7 mouse cellular contexts compared by ENCODE assay signal in genomic region chr2:18997387-18997971, GRCm38 (mm10). TPM values are rescaled to one million over a fixed set of nuclear protein-coding genes. Genes with fewer than 3 reads are reported as not detected.
DNase-seq lines count a peak whose midpoint lies in the region; ATAC-seq and TF ChIP-seq lines count a peak whose summit lies in the region.

No protein-coding gene starts in this region.

- H3K27me3 ChIP-seq in forebrain, embryonic 11.5 days (ENCODE audit: control insufficient read depth, insufficient read depth, low read length): 0 out of 2 replicates have a peak, but pooled peaks cover 2% of the 10 kb centered on the region

- DNase-seq in ES-E14 (ENCODE audit: low read depth, low spot score): no peak
- peak; percentile 74 for DNase-seq in adrenal gland, postnatal 14 days
- no peak for DNase-seq in forebrain, embryonic 11.5 days (ENCODE audit: low spot score)
- DNase-seq in heart, postnatal 25 days (ENCODE audit: low spot score): peak; percentile 24
- DNase-seq in layer of hippocampus, postnatal 14 days (ENCODE audit: low spot score in 2 of 2): peak; percentile 37 to 61
- DNase-seq in right cerebral cortex, postnatal 10 days (ENCODE audit: low spot score in 2 of 2): peak; percentile 57 to 65

- WGBS in forebrain, embryonic 11.5 days: under 1% methylated on average over 42 of the region's 46 CpGs

- peak overlapping the region; percentile 99 for H3K4me2 ChIP-seq in forebrain, embryonic 11.5 days (ENCODE audit: low read depth, low read length, severe bottlenecking)

- peak overlapping the region; percentile 87 to 96 for H3K4me3 ChIP-seq in ES-E14 (ENCODE audit: insufficient read depth in 1 of 2, low read depth in 1 of 2, low read length in 2 of 2, poor library complexity in 1 of 2, severe bottlenecking in 1 of 2)
- peak overlapping the region; percentile 69 for H3K4me3 ChIP-seq in forebrain, embryonic 11.5 days (ENCODE audit: low read depth, low read length)

- in situ Hi-C loops in ES-E14 (cut with MboI; ENCODE audit: low sequenced_read_pairs in 2 of 2, unreplicated experiment in 2 of 2): no loop called here

- H3K9me3 ChIP-seq in ES-E14 (ENCODE audit: control insufficient read depth, insufficient read depth, low read depth, low read length): no peaks in the 10 kb centered on the region
- no peaks in the 10 kb centered on the region for H3K9me3 ChIP-seq in forebrain, embryonic 11.5 days (ENCODE audit: control insufficient read depth, low read length)

- H3K4me1 ChIP-seq in ES-E14 (ENCODE audit: control insufficient read depth in 2 of 2, insufficient read depth in 2 of 2, low read length in 2 of 2, poor library complexity in 1 of 2): peaks cover 2 to 5% of the 10 kb centered on the region in 2 experiments; a peak in 2 of 4 replicates
- H3K4me1 ChIP-seq in forebrain, embryonic 11.5 days (replicated peaks; ENCODE audit: control insufficient read depth, insufficient read depth, low read length): peaks cover 10% of the 10 kb centered on the region

- peak; percentile 78 for ATAC-seq in forebrain, embryonic 11.5 days (replicated peaks; ENCODE audit: low FRiP score)
- peak; percentile 41 for ATAC-seq in megakaryocyte, adult 5-6 weeks (ENCODE audit: poor library complexity, severe bottlenecking)

- intact Hi-C loops in heart, postnatal 25 days (cut with DNase I): loop anchor here (5.0 to 10.0 kb wide), 6 partner anchors 45 to 410 kb away; partner anchors contain the start of gene Spag6

- H3K9ac ChIP-seq in ES-E14 (ENCODE audit: insufficient read depth, low read depth, low read length, poor library complexity, severe bottlenecking): peak overlapping the region; percentile 75
- H3K9ac ChIP-seq in forebrain, embryonic 11.5 days (ENCODE audit: low read length): peak overlapping the region; percentile 86

- H3K27ac ChIP-seq in ES-E14 (ENCODE audit: insufficient read depth, low read depth, low read length, poor library complexity, severe bottlenecking): no peak overlapping the region
- peak overlapping the region; percentile 86 for H3K27ac ChIP-seq in forebrain, embryonic 11.5 days (ENCODE audit: low read depth, low read length)

- no peaks in the 10 kb centered on the region for H3K36me3 ChIP-seq in ES-E14 (ENCODE audit: control insufficient read depth, insufficient read depth, low read length, poor library complexity, severe bottlenecking)
- no peaks in the 10 kb centered on the region for H3K36me3 ChIP-seq in forebrain, embryonic 11.5 days (ENCODE audit: control insufficient read depth, insufficient read depth, low read length)

TF ChIP-seq in ES-E14, 5 proteins besides CTCF, POLR2A, EP300 and RAD21:
- TF ChIP-seq MAFK (IDR thresholded peaks at IDR 0.05; ENCODE audit: insufficient read depth, low read depth, low read length): no peak
- TF ChIP-seq CHD2 (IDR thresholded peaks at IDR 0.05; ENCODE audit: low read depth, low read length): no peak
- TF ChIP-seq ZC3H11A (IDR thresholded peaks at IDR 0.05; ENCODE audit: borderline replicate concordance, low read depth, low read length): no peak
- TF ChIP-seq HCFC1 (IDR thresholded peaks at IDR 0.05; ENCODE audit: borderline replicate concordance, insufficient read depth, low read length): no peak
- TF ChIP-seq ZNF384 (IDR thresholded peaks at IDR 0.05; ENCODE audit: low read depth, low read length): no peak

RNA-seq across cellular contexts. Expression of gene Pip4k2a, which starts 0.4 kb away (rescaled TPM):
- total RNA-seq in ES-E14 (2012; rRNA removed): 1.8 and 3.0 TPM in 2 replicates
- total RNA-seq in adrenal gland, postnatal 14 days (2021): 25.3 and 29.4 TPM in 2 replicates
- 9.2 and 9.3 TPM in 2 replicates for polyA plus RNA-seq in forebrain, embryonic 11.5 days (2014; fragmentation: Nextera tagmentation; extraction: Ambion mirVana)
- total RNA-seq in heart, postnatal 25 days (2021): 1 to 10 TPM; 7.1 to 7.6 TPM
- 10 to 100 TPM; 30.8 to 36.6 TPM for total RNA-seq in layer of hippocampus, postnatal 14 days (2021)
- total RNA-seq in megakaryocyte, adult 5-6 weeks (2015): 121 and 123 TPM in 2 replicates
- 63.0 and 64.8 TPM in 2 replicates for total RNA-seq in megakaryocyte, adult 5-6 weeks (2017)

RNA-seq across cellular contexts. Expression of gene 4930426L09Rik, which starts 0.7 kb away (rescaled TPM):
- total RNA-seq in ES-E14 (2012; rRNA removed): 0.18 TPM in 1 of 2 replicates, not detected in the other
- 0.22 and 0.83 TPM in 2 replicates for total RNA-seq in adrenal gland, postnatal 14 days (2021)
- 0.25 and 0.43 TPM in 2 replicates for polyA plus RNA-seq in forebrain, embryonic 11.5 days (2014; fragmentation: Nextera tagmentation; extraction: Ambion mirVana)
- total RNA-seq in heart, postnatal 25 days (2021): under 1 TPM in 1 of 2 experiments, not detected in 1; 0.17 TPM
- total RNA-seq in layer of hippocampus, postnatal 14 days (2021): under 1 TPM; 0.67 to 0.79 TPM
- 2.1 and 3.0 TPM in 2 replicates for total RNA-seq in megakaryocyte, adult 5-6 weeks (2015)
- 0.53 and 0.59 TPM in 2 replicates for total RNA-seq in megakaryocyte, adult 5-6 weeks (2017)

Comparison
In these comparisons a context has a peak if more than half of its experiments do, and no peak if none do; other contexts are left out.
1. DNase-seq: peak in adrenal gland, postnatal 14 days (single experiment), heart, postnatal 25 days (single experiment), layer of hippocampus, postnatal 14 days (2 of 2) and right cerebral cortex, postnatal 10 days (2 of 2); none in ES-E14 (single experiment) and forebrain, embryonic 11.5 days (single experiment).